In the genomic region with DNA sequence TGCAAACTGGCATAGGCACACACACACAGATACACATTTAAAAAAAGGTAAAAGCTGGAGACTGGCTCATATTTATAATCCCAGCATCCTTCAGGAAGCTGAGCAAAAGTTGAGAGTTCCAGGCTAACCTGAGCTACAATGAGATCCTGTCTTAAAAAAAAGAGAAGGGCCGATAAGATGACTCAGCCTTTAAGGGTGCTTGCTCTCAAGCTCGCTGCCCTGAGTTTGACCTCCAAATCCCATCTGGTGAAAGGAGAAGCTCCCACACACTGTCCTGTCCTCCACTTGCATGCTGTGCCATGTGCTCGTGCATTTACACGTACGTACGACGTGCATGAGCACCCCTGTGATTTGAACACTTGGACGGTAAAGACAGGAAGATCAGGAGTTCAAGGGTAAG, we compare ENCODE assay signal across 1 mouse cellular context.
TF ChIP-seq lines count a peak whose summit lies in the region.

No protein-coding gene starts in this region.

TF ChIP-seq in MEL, 35 proteins besides CTCF, POLR2A, EP300 and RAD21:
- no peak for TF ChIP-seq SMC3 (IDR thresholded peaks at IDR 0.05; ENCODE audit: low read depth, low read length)
- no peak for TF ChIP-seq ZKSCAN1 (IDR thresholded peaks at IDR 0.05; ENCODE audit: low read depth, low read length)
- no peak for TF ChIP-seq TAL1 (IDR thresholded peaks at IDR 0.05; ENCODE audit: low read length)
- 0 out of 2 replicates have a peak, but pooled peaks have one; percentile 39 for TF ChIP-seq MXI1 (IDR thresholded peaks at IDR 0.05; ENCODE audit: low read depth, low read length)
- no peak for TF ChIP-seq CHD2 (IDR thresholded peaks at IDR 0.05; ENCODE audit: low read length)
- no peak for TF ChIP-seq UBTF (IDR thresholded peaks at IDR 0.05; ENCODE audit: borderline replicate concordance, insufficient read depth, low read depth, low read length)
- TF ChIP-seq CHD1 (IDR thresholded peaks at IDR 0.05; ENCODE audit: low read depth, low read length) = no peak
- peak; percentile 57 for TF ChIP-seq ETS1 (IDR thresholded peaks at IDR 0.05; ENCODE audit: low read depth, low read length)
- TF ChIP-seq TBP (IDR thresholded peaks at IDR 0.05; ENCODE audit: low read depth, low read length) = no peak
- no peak for TF ChIP-seq RCOR1 (IDR thresholded peaks at IDR 0.05; ENCODE audit: low read depth, low read length)
- TF ChIP-seq MYB (IDR thresholded peaks at IDR 0.05; ENCODE audit: low read depth, low read length) = no peak
- peak; percentile 63 for TF ChIP-seq MAFK (IDR thresholded peaks at IDR 0.05; ENCODE audit: borderline replicate concordance, low read depth, low read length)
- no peak for TF ChIP-seq TCF12 (IDR thresholded peaks at IDR 0.05; ENCODE audit: low read depth, low read length)
- no peak for TF ChIP-seq ELF1 (IDR thresholded peaks at IDR 0.05; ENCODE audit: low read depth, low read length)
- TF ChIP-seq MEF2A (IDR thresholded peaks at IDR 0.05; ENCODE audit: extremely low read depth, insufficient replicate concordance, low read depth, low read length, poor library complexity, severe bottlenecking) = no peak
- peak; percentile 30; the same call in 1 of the 2 replicates for TF ChIP-seq NELFE (IDR thresholded peaks at IDR 0.05; ENCODE audit: low read depth, low read length)
- no peak for TF ChIP-seq ZMIZ1 (IDR thresholded peaks at IDR 0.05; ENCODE audit: low read depth, low read length)
- no peak for TF ChIP-seq JUND (IDR thresholded peaks at IDR 0.05; ENCODE audit: low read depth, low read length)
- TF ChIP-seq ZC3H11A (IDR thresholded peaks at IDR 0.05; ENCODE audit: low read depth, low read length) = no peak
- TF ChIP-seq E2F4 (IDR thresholded peaks at IDR 0.05; ENCODE audit: borderline replicate concordance, low read depth, low read length) = no peak
- peak; percentile 87 for TF ChIP-seq ZNF384 (IDR thresholded peaks at IDR 0.05; ENCODE audit: low read depth, low read length)
- no peak for TF ChIP-seq POLR2AphosphoS5 (IDR thresholded peaks at IDR 0.05; ENCODE audit: borderline replicate concordance, low read depth, low read length)
- TF ChIP-seq GABPA (IDR thresholded peaks at IDR 0.05; ENCODE audit: low read depth, low read length) = no peak
- no peak for TF ChIP-seq BHLHE40 (IDR thresholded peaks at IDR 0.05; ENCODE audit: borderline replicate concordance, low read depth, low read length)
- TF ChIP-seq MYC (IDR thresholded peaks at IDR 0.05; ENCODE audit: low read depth, low read length) = peak; percentile 74; the same call in 1 of the 2 replicates
- TF ChIP-seq POLR2AphosphoS2 (IDR thresholded peaks at IDR 0.05; ENCODE audit: low read length) = no peak
- no peak for TF ChIP-seq KAT2A (conservative IDR thresholded peaks at IDR 0.05; ENCODE audit: low read depth, low read length)
- TF ChIP-seq GATA1 (IDR thresholded peaks at IDR 0.05; ENCODE audit: low read depth, low read length) = peak; percentile 10; the same call in 1 of the 2 replicates
- TF ChIP-seq NRF1 (IDR thresholded peaks at IDR 0.05; ENCODE audit: insufficient read depth, low read depth, low read length, poor library complexity, severe bottlenecking) = no peak
- peak; percentile 25; the same call in 1 of the 2 replicates for TF ChIP-seq MAX (IDR thresholded peaks at IDR 0.05; ENCODE audit: low read length)
- TF ChIP-seq USF2 (IDR thresholded peaks at IDR 0.05; ENCODE audit: borderline replicate concordance in 1 of 2, insufficient read depth in 1 of 2, low read depth in 1 of 2, low read length in 2 of 2) = no peak
- no peak for TF ChIP-seq USF1 (IDR thresholded peaks at IDR 0.05; ENCODE audit: low read depth, low read length)
- no peak for TF ChIP-seq HCFC1 (IDR thresholded peaks at IDR 0.05; ENCODE audit: low read depth, low read length)
- no peak for TF ChIP-seq SIN3A (IDR thresholded peaks at IDR 0.05; ENCODE audit: low read length)
- no peak for TF ChIP-seq MAZ (IDR thresholded peaks at IDR 0.05; ENCODE audit: low read depth, low read length)
